ENCODE assay signal across 8 mouse cellular contexts in genomic region chr3:129338296-129339091, GRCm38 (mm10). TPM values are rescaled to one million over a fixed set of nuclear protein-coding genes. Genes with fewer than 3 reads are reported as not detected.
A peak's percentile ranks its signal among the peaks of the same experiment; 100 is the strongest.
DNase-seq lines count a peak whose midpoint lies in the region; ATAC-seq and TF ChIP-seq lines count a peak whose summit lies in the region.
"Had no signal": no experiment of that assay in that cellular context is flagged by ENCODE, and none has a peak within 500 bp of the region (broad histone marks: within the 10 kb centered on the region; RNA-seq: fewer than 3 reads in every experiment).

No protein-coding gene starts in this region.

- no peak for TF ChIP-seq CTCF in layer of hippocampus, adult 2 months (conservative IDR thresholded peaks at IDR 0.05)

- no peak overlapping the region for H3K27ac ChIP-seq in layer of hippocampus, adult 2 months
- H3K27ac ChIP-seq in limb, embryonic 14.5 days (replicated peaks; ENCODE audit: low read depth, low read length) = no peak overlapping the region
- H3K27ac ChIP-seq in forebrain, embryonic 10.5 days = no peak overlapping the region
- no peak overlapping the region for H3K27ac ChIP-seq in midbrain, embryonic 15.5 days

- no peak overlapping the region for H3K4me2 ChIP-seq in limb, embryonic 14.5 days (replicated peaks; ENCODE audit: low read depth, low read length, severe bottlenecking)
- H3K4me2 ChIP-seq in midbrain, embryonic 15.5 days = no peak overlapping the region

- 35% methylated on average over 14 of the region's 14 CpGs for WGBS in limb, embryonic 14.5 days
- 59% methylated on average over 14 of the region's 14 CpGs for WGBS in forebrain, embryonic 10.5 days
- 52% methylated on average over 14 of the region's 14 CpGs for WGBS in midbrain, embryonic 15.5 days

- no peak overlapping the region for H3K9ac ChIP-seq in limb, embryonic 14.5 days (ENCODE audit: low read depth, low read length, severe bottlenecking)
- no peak overlapping the region for H3K9ac ChIP-seq in midbrain, embryonic 15.5 days

- no peak for ATAC-seq in limb, embryonic 14.5 days (ENCODE audit: low FRiP score, low read depth)
- no peak for ATAC-seq in midbrain, embryonic 15.5 days (replicated peaks)

- no peaks in the 10 kb centered on the region for H3K27me3 ChIP-seq in limb, embryonic 14.5 days (ENCODE audit: control insufficient read depth, insufficient read depth, low read length)
- no peaks in the 10 kb centered on the region for H3K27me3 ChIP-seq in forebrain, embryonic 10.5 days (ENCODE audit: poor library complexity, severe bottlenecking)
- H3K27me3 ChIP-seq in midbrain, embryonic 15.5 days (replicated peaks) = no peaks in the 10 kb centered on the region

- H3K9me3 ChIP-seq in limb, embryonic 14.5 days (ENCODE audit: control insufficient read depth, low read length) = no peaks in the 10 kb centered on the region
- H3K9me3 ChIP-seq in forebrain, embryonic 10.5 days = peaks cover 6% of the 10 kb centered on the region
- 0 out of 2 replicates have a peak, but pooled peaks cover 3% of the 10 kb centered on the region for H3K9me3 ChIP-seq in midbrain, embryonic 15.5 days

- no peaks in the 10 kb centered on the region for H3K36me3 ChIP-seq in limb, embryonic 14.5 days (ENCODE audit: control insufficient read depth, insufficient read depth, low read length)
- H3K36me3 ChIP-seq in forebrain, embryonic 10.5 days (replicated peaks) = no peaks in the 10 kb centered on the region
- no peaks in the 10 kb centered on the region for H3K36me3 ChIP-seq in midbrain, embryonic 15.5 days (replicated peaks)

- TF ChIP-seq POLR2A in limb, embryonic 14.5 days (IDR thresholded peaks at IDR 0.05; ENCODE audit: borderline replicate concordance, extremely low read depth, insufficient read depth, insufficient read length) = no peak

- DNase-seq in layer of hippocampus, adult 9-11 months = peak; percentile 5
- no peak for DNase-seq in layer of hippocampus, adult 2 months (ENCODE audit: low spot score in 2 of 2)
- peak; percentile 8 for DNase-seq in adrenal gland, postnatal 10 days
- peak; percentile 39 to 53 for DNase-seq in heart, adult 9 months (ENCODE audit: low spot score in 2 of 2)
- DNase-seq in limb, embryonic 14.5 days (ENCODE audit: low spot score) = peak; percentile 22
- DNase-seq in forebrain, embryonic 10.5 days (ENCODE audit: extremely low spot score, low spot score) = no peak
- DNase-seq: cerebellum, postnatal 14 days had no signal

- H3K4me3 ChIP-seq in layer of hippocampus, adult 2 months = no peak overlapping the region
- H3K4me3 ChIP-seq in limb, embryonic 14.5 days (replicated peaks; ENCODE audit: low read length) = no peak overlapping the region
- no peak overlapping the region for H3K4me3 ChIP-seq in forebrain, embryonic 10.5 days
- no peak overlapping the region for H3K4me3 ChIP-seq in midbrain, embryonic 15.5 days

- H3K4me1 ChIP-seq in limb, embryonic 14.5 days (ENCODE audit: control insufficient read depth, insufficient read depth, low read length) = no peaks in the 10 kb centered on the region
- peaks cover 4% of the 10 kb centered on the region for H3K4me1 ChIP-seq in forebrain, embryonic 10.5 days
- H3K4me1 ChIP-seq in midbrain, embryonic 15.5 days = no peaks in the 10 kb centered on the region

RNA-seq across cellular contexts. Expression of gene Enpep, which starts 6.0 kb away (rescaled TPM):
- 1 to 10 TPM; 1.1 to 1.7 TPM for total RNA-seq in layer of hippocampus, adult 2 months (2021)
- total RNA-seq in adrenal gland, postnatal 10 days (2021) = 10 to 100 TPM in 1 of 2 experiments, 1 to 10 TPM in 1; 9.1 to 11.1 TPM
- polyA plus RNA-seq in limb, embryonic 14.5 days (2012; rRNA removed) = 2.6 and 3.1 TPM in 2 replicates
- polyA plus RNA-seq in limb, embryonic 14.5 days (2014; fragmentation: Nextera tagmentation; extraction: Ambion mirVana) = 1.7 and 3.0 TPM in 2 replicates
- polyA plus RNA-seq in forebrain, embryonic 10.5 days (2016; fragmentation: Nextera tagmentation; extraction: Ambion mirVana) = not detected in 2 replicates
- 1.8 and 1.9 TPM in 2 replicates for polyA plus RNA-seq in midbrain, embryonic 15.5 days (2015; fragmentation: Nextera tagmentation; extraction: Ambion mirVana)

Comparison
In these comparisons a context has a peak if more than half of its experiments do, and no peak if none do; other contexts are left out.
1. DNase-seq: peak in layer of hippocampus, adult 9-11 months (single experiment), adrenal gland, postnatal 10 days (single experiment), heart, adult 9 months (2 of 2) and limb, embryonic 14.5 days (single experiment); none in layer of hippocampus, adult 2 months (0 of 2) and forebrain, embryonic 10.5 days (single experiment).